8 mouse cellular contexts compared by ENCODE assay signal in the genomic region with DNA sequence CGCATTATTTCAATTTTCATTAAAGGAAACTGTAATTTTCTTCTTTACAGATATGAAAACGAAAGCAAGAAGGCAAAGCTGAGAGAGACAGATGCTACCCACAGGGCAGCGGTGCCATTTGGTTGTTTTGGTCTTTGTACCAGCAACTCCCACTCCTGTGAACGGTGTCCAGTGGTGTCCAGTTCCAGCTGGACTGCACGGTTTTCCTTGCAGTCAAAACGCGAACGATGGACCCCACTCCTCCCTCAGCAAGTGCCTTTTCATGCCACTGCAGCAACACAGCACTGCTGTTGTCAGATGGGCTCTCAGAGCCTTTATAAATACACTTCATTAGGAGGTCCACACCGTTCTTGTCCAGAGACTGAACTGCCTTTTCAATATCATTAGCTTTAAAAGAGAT. TPM values are rescaled to one million over a fixed set of nuclear protein-coding genes. Genes with fewer than 3 reads are reported as not detected.
DNase-seq lines count a peak whose midpoint lies in the region; ATAC-seq and TF ChIP-seq lines count a peak whose summit lies in the region.

No protein-coding gene starts in this region.

- peak overlapping the region; percentile 39 for H3K4me3 ChIP-seq in heart, embryonic 13.5 days
- peak overlapping the region; percentile 10; the same call in 1 of the 2 replicates for H3K4me3 ChIP-seq in stomach, postnatal 0 days (ENCODE audit: low read depth, low read length)

- no peaks in the 10 kb centered on the region for H3K4me1 ChIP-seq in heart, embryonic 13.5 days
- no peaks in the 10 kb centered on the region for H3K4me1 ChIP-seq in stomach, postnatal 0 days (replicated peaks; ENCODE audit: control insufficient read depth, insufficient read depth)

- no peak for TF ChIP-seq EP300 in stomach, postnatal 0 days (optimal IDR thresholded peaks at IDR 0.05)

- no peak for TF ChIP-seq CTCF in stomach, postnatal 0 days (IDR thresholded peaks at IDR 0.05; ENCODE audit: low read depth)

- peak overlapping the region; percentile 70 for H3K9ac ChIP-seq in heart, embryonic 13.5 days
- no peak overlapping the region for H3K9ac ChIP-seq in stomach, postnatal 0 days (ENCODE audit: low read length)

- no peaks in the 10 kb centered on the region for H3K9me3 ChIP-seq in heart, embryonic 13.5 days
- H3K9me3 ChIP-seq in stomach, postnatal 0 days (ENCODE audit: control insufficient read depth, low read length) = no peaks in the 10 kb centered on the region

- 50% methylated on average over 9 of the region's 9 CpGs for WGBS in heart, embryonic 13.5 days
- 64% methylated on average over 9 of the region's 9 CpGs for WGBS in stomach, postnatal 0 days

- H3K27me3 ChIP-seq in heart, embryonic 13.5 days (replicated peaks) = no peaks in the 10 kb centered on the region
- no peaks in the 10 kb centered on the region for H3K27me3 ChIP-seq in stomach, postnatal 0 days (ENCODE audit: control insufficient read depth, insufficient read depth, low read length)

- no peak for DNase-seq in heart, adult 9 months (ENCODE audit: low spot score in 2 of 2)
- DNase-seq in thymus, postnatal 25 days = peak; percentile 3
- DNase-seq in thymus, postnatal 36 days = no peak
- DNase-seq in kidney, postnatal 4 days = peak; percentile 25 to 41
- no peak for DNase-seq in stomach, postnatal 0 days (ENCODE audit: low spot score)
- DNase-seq in right cerebral cortex, postnatal 25 days = no peak

- no peak for ATAC-seq in heart, embryonic 13.5 days (ENCODE audit: extremely low read depth, insufficient number of reproducible peaks, low FRiP score, low TSS enrichment)
- ATAC-seq in stomach, postnatal 0 days (ENCODE audit: low FRiP score, low TSS enrichment) = no peak
- no peak for ATAC-seq in monocyte, adult 5-6 weeks (replicated peaks; ENCODE audit: insufficient number of reproducible peaks, low FRiP score, low TSS enrichment, poor library complexity, severe bottlenecking)

- H3K4me2 ChIP-seq in heart, embryonic 13.5 days = peak overlapping the region; percentile 61
- peak overlapping the region; percentile 17 for H3K4me2 ChIP-seq in stomach, postnatal 0 days (replicated peaks; ENCODE audit: low read depth)

- H3K27ac ChIP-seq in heart, embryonic 13.5 days (replicated peaks) = no peak overlapping the region
- H3K27ac ChIP-seq in stomach, postnatal 0 days (replicated peaks) = no peak overlapping the region

- H3K36me3 ChIP-seq in heart, embryonic 13.5 days = no peaks in the 10 kb centered on the region
- no peaks in the 10 kb centered on the region for H3K36me3 ChIP-seq in stomach, postnatal 0 days (ENCODE audit: control insufficient read depth, insufficient read depth, low read length)

RNA-seq across cellular contexts. Expression of gene Taf1b, which starts 5.1 kb away (rescaled TPM):
- 21.7 and 25.5 TPM in 2 replicates for polyA plus RNA-seq in heart, embryonic 13.5 days (2015; fragmentation: Nextera tagmentation; extraction: Ambion mirVana)
- 12.0 and 12.8 TPM in 2 replicates for polyA plus RNA-seq in stomach, postnatal 0 days (2015; fragmentation: Nextera tagmentation; extraction: Ambion mirVana)
- 44.6 to 78.9 TPM (median 57.4 TPM) in 3 replicates for total RNA-seq in monocyte, adult 5-6 weeks (2017)

Comparison
In these comparisons a context has a peak if more than half of its experiments do, and no peak if none do; other contexts are left out.
1. DNase-seq: peak in thymus, postnatal 25 days (single experiment) and kidney, postnatal 4 days (2 of 2); none in heart, adult 9 months (0 of 2), thymus, postnatal 36 days (0 of 2), stomach, postnatal 0 days (single experiment) and right cerebral cortex, postnatal 25 days (single experiment).